Mouse (Mus musculus) forebrain, postnatal 0 days (tissue): ENCODE data around the gene Atp13a4. TPM values are rescaled to one million over a fixed set of nuclear protein-coding genes. Genes with fewer than 3 reads are reported as not detected.

Source experiments
- ATAC-seq: fragments of 200-750 bp; cut with Nextera tagmentation; 2 replicates; pipeline ENCODE4 v1.8.0; 2017; ENCODE audit warnings: mild to moderate bottlenecking, moderate library complexity
- DNase-seq: peaks from one replicate; pipeline ENCODE4 v3.0.0-alpha.2; 2015
- H3K27ac ChIP-seq: fragments of 300-500 bp; sonication (generic); 2 replicates; pipeline ENCODE4 v1.5.1; 2014; ENCODE audit warnings: low read depth, mild to moderate bottlenecking, antibody characterized with exemption, low read length, moderate library complexity, mixed read lengths
- H3K27me3 ChIP-seq: fragments of 300-500 bp; sonication (generic); 2 replicates; pipeline ENCODE4 v1.6.1; 2014; ENCODE audit warnings: mild to moderate bottlenecking, low read length, mixed read lengths; ENCODE audit not compliant: insufficient read depth
- H3K36me3 ChIP-seq: fragments of 300-500 bp; sonication (generic); 2 replicates; pipeline ENCODE4 v1.6.1; 2014; ENCODE audit warnings: mild to moderate bottlenecking, moderate library complexity; ENCODE audit not compliant: insufficient read depth
- H3K4me1 ChIP-seq: fragments of 300-500 bp; sonication (generic); 2 replicates; pipeline ENCODE4 v1.6.1; 2014; ENCODE audit warnings: antibody characterized with exemption; ENCODE audit not compliant: insufficient read depth
- H3K4me2 ChIP-seq: fragments of 300-500 bp; sonication (generic); 2 replicates; pipeline ENCODE4 v1.6.1; 2014; ENCODE audit warnings: low read depth, mild to moderate bottlenecking, moderate library complexity
- H3K4me3 ChIP-seq: fragments of 300-500 bp; sonication (generic); 2 replicates; pipeline ENCODE4 v1.5.1; 2014; ENCODE audit warnings: low read depth, low read length, mixed read lengths
- H3K9ac ChIP-seq: fragments of 300-500 bp; sonication (generic); 2 replicates; pipeline ENCODE4 v1.6.1; 2014; ENCODE audit warnings: mild to moderate bottlenecking
- H3K9me3 ChIP-seq: fragments of 300-500 bp; sonication (generic); 2 replicates; pipeline ENCODE4 v1.6.1; 2016; ENCODE audit warnings: low read length
- CTCF ChIP-seq: sonication (generic); IDR thresholded peaks from 2 replicates; pipeline ENCODE4 v1.5.1; 2016; ENCODE audit warnings: antibody characterized with exemption, control low read depth, low read depth
- WGBS: fragments of 180-500 bp; shearing (Covaris S2); extraction: QIAGEN DNeasy Blood & Tissue Kit; methylation state at CpG from one replicate; pipeline ENCODE4 v1.1.7; 2014; 5-methylcytosine and 5-hydroxymethylcytosine counted together
- polyA plus RNA-seq: library from polyadenylated mRNA; unstranded; fragments of >200 nt; fragmentation: Nextera tagmentation; extraction: Ambion mirVana; gene quantifications from 2 replicates; pipeline ENCODE4 v1.2.1, GENCODE M21; 2015
- total RNA-seq: library from RNA; depleted of rRNA; stranded (reverse); fragments of >200 nt; gene quantifications from 2 replicates; pipeline ENCODE4 v1.2.3, GENCODE M21; 2014; rRNA removed

Gene Atp13a4
- total and polyA plus RNA-seq, 2 experiments from 2014 or later = 1.1 to 1.8 TPM

DNA sequence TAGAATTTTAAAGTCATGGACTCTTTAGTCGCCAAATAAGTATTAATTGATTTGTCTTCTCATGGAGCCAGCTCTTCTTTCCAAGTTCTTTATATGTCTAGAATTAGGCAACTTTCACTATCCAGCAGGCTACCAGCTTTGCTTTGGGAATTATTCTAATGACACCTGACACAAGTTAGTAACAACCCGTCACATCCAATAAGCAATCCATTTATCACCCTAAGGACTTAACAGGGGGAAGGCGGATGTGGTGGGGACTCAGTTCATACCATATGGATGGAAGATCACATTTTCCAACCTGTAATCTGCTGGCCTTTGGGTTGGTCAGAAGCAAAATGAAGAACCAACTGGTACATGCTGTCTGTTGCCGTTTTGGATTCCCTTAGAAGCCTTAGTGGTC lies 159.9 kb downstream of the Atp13a4 start:
- Histone ChIP-seq H3K4me2 (no peak overlapping the region), H3K9me3 (no peaks in the 10 kb centered on the region), H3K9ac (no peak overlapping the region), H3K4me1 (no peaks in the 10 kb centered on the region), H3K4me3 (no peak overlapping the region), H3K36me3 (no peaks in the 10 kb centered on the region), H3K27ac (no peak overlapping the region), H3K27me3 (no peaks in the 10 kb centered on the region)
- WGBS = 93% methylated on average over 4 of the region's 4 CpGs
- TF ChIP-seq CTCF = no peak
- DNase-seq (no peak), ATAC-seq (no peak)

DNA sequence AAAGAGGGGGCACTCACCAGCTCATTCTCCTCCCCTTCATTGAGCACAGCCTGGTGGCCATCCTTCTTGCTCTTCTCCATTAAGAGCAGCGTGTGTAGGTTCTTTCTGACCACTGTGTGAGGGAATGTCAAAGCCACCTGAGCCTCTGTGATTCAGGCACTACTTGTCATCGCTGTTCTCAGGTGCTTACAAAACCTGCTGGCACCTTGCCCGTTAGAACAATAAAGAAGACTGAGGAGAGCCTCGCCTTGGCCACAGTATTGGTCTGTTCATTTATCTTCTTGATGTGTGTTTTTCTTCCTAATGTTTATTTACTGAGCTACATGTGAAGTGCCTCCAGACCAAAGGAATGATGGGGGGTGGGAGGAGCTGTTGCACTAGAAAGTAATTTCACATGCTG lies 166.2 kb downstream of the Atp13a4 start, which contains the start of gene Atp13a5:
Gene Atp13a5, minus strand, starts transcription at position 275 of the 400 bp plus-strand sequence.
- Histone ChIP-seq H3K27ac (no peak within 1 kb of the TSS), H3K4me3 (no peak within 1 kb of the TSS), H3K4me2 (no peak within 1 kb of the TSS), H3K9ac (no peak within 1 kb of the TSS), H3K4me1 (no peaks in the 10 kb centered on the region), H3K27me3 (no peaks in the 10 kb centered on the region), H3K9me3 (no peaks in the 10 kb centered on the region), H3K36me3 (no peaks in the 10 kb centered on the region)
- DNase-seq (no peak), ATAC-seq (no peak)
- 80% methylated on average over 4 of the region's 4 CpGs for WGBS
- no peak for TF ChIP-seq CTCF

DNA sequence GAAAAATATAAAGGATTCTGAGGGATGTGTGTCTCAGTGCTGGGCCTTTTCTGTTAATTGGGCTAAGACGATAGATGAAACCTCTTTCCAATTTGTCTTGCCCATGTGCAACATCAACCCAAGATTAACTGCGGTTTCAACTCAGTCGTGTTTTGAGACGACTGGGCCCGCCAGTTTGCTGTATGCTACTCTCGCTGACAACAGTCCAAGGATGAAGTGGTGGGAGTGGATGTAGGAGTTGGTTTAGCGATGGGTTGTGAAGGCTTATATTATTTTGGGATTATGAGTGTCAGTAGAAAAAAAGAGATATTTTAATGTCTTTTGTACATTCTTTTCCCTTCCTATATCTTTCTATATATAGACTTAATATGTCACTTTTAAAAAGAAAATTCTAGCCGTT lies 170.0 kb downstream of the Atp13a4 start:
- no peak overlapping the region for H3K4me3 ChIP-seq

More for the DNA sequence above, 170.0 kb downstream of the Atp13a4 start:
- TF ChIP-seq CTCF = no peak
- DNase-seq (no peak), ATAC-seq (no peak)
- H3K36me3 ChIP-seq = no peaks in the 10 kb centered on the region
- H3K27ac ChIP-seq = no peak overlapping the region
- H3K4me2 ChIP-seq = no peak overlapping the region
- H3K9ac ChIP-seq = no peak overlapping the region
- 87% methylated on average over 8 of the region's 8 CpGs for WGBS
- no peaks in the 10 kb centered on the region for H3K27me3 ChIP-seq
- H3K9me3 ChIP-seq = no peaks in the 10 kb centered on the region
- no peaks in the 10 kb centered on the region for H3K4me1 ChIP-seq

Other genes starting within 250 kb of the Atp13a4 start
- gene Atp13a5, start 166.1 kb downstream of the Atp13a4 start, total RNA-seq = 4.0 and 5.3 TPM in 2 replicates
- gene Atp13a5, start 166.1 kb downstream of the Atp13a4 start, polyA plus RNA-seq = 1.3 and 3.3 TPM in 2 replicates
- 95.0 and 99.9 TPM in 2 replicates for gene Opa1, start 34.5 kb upstream of the Atp13a4 start, total RNA-seq
- gene Opa1, start 34.5 kb upstream of the Atp13a4 start, polyA plus RNA-seq = 30.7 and 42.8 TPM in 2 replicates